Mouse (Mus musculus) c-Kit-negative CD71-positive TER-119-positive erythroid progenitor cells, embryonic 14.5 days (primary cell): Measurements from ENCODE around the gene Kcnh7.
"Not testable (repeated sequence)": the region's sequence is repeated elsewhere in the genome, so short reads cannot be mapped to it uniquely, and the experiment has no call there.

Source experiments
- DNase-seq: peaks from one replicate; pipeline ENCODE4 v3.0.0-alpha.2; 2013; ENCODE audit warnings: low read depth, low spot score

Gene Kcnh7

DNA sequence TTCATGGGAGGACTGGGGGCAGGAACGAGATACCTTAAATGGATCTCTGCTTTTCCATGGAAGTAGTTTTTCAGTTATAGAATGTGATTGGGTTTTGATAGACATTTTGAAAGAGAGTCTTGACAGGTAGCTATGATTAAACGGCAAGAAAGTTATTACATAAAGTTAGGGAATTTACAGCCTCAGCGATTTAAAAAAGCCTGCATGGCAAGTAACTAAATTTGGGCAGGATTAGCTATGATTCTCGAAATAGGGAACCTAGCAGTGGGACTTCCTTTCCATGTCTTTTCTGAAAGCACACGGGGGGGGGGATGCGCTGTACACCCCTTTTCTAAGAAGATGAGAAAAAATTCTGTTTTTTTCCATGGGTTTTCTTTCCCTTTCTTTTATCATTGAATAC lies 466.8 kb downstream of the Kcnh7 start:
- DNase-seq, result no peak

DNA sequence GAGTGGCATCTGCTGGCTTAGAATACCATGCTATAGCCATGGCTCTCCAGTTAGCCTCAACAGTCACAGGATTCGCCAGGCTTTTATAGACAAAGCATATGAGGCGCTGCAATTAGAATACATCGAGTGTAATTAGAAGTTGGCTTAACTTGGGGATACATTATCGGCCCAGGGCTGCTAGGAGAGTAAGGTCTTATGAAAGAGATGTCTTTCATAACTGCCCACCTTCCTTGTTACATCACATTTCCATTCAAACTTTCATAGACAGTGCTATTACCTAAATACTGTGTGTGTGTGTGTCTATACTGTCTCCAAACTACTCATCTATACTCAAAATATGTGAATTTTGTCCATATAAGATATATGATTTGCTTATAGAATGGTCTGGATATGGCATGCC lies 468.8 kb downstream of the Kcnh7 start:
- DNase-seq, result no peak

DNA sequence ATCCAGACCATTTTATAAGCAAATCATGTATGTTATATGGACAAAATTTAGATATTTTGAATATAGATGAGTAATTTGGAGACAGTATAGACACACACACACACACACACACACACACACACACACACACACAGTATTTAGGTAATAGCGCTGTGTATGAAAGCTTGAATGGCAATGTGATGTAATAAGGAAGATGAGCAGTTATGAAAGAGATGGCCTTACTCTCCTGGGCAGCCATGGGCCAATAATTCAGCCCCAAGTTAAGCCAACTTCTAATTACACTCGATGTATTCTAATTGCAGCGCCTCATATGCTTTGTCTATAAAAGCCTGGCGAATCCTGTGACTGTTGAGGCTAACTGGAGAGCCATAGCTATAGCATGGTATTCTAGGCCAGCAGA lies 469.7 kb downstream of the Kcnh7 start:
- DNase-seq, result not testable (repeated sequence)

DNA sequence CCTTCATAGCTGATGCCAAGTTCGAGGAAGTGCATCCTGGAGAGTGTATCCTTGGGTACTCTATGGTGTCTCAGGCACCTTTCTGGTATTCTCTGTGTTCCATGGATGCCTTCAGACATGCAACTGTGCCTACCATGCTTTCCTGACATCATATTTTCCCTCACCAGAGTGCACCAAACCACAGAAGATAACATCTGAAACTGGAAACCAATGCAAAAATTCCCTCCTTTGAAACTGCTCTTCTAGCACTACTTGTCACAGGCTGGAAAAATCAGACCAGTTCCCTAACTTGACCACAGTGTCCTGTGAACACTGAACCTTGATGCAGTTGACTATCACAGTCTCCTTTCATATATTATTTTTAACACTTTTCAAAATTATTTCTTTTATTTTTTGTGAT lies 474.5 kb downstream of the Kcnh7 start:
- no peak for DNase-seq

DNA sequence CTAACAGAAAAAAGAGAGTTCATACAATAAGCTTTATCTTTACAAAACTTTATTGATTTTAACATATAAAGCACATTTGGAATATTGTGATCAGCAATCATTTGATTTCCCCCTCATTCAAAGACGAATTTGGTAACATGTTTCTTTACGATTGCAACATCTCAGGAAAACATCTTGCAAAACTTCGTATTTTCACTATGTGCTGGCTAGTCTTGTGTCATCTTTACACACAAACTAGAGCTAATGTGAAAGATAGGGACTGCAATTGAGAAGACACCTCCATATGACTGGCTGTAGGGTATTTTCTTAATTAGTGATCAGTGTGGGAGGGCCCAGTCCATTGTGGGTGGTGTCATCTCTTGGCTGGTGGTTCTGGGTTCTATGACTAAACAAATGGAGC lies 477.8 kb downstream of the Kcnh7 start:
- DNase-seq, result no peak

DNA sequence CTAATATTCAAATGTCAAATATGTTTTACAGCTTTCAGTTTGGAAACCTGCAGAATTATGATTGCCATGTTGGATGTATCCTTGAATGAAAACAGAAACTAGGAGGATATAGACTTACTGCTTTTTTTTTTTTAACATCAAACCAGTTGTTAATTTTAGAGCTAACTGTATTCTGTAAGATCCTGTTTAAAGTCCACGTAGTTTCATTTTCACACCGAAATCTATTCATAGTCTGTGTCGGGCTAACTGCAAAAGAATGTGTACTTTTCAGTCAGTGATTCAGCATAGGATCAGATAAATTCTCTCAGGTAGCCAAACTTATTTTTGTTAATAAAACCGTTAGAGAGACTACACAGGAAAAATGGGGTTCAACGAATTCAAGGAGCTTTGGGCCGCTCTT lies 498.2 kb downstream of the Kcnh7 start:
- no peak for DNase-seq

DNA sequence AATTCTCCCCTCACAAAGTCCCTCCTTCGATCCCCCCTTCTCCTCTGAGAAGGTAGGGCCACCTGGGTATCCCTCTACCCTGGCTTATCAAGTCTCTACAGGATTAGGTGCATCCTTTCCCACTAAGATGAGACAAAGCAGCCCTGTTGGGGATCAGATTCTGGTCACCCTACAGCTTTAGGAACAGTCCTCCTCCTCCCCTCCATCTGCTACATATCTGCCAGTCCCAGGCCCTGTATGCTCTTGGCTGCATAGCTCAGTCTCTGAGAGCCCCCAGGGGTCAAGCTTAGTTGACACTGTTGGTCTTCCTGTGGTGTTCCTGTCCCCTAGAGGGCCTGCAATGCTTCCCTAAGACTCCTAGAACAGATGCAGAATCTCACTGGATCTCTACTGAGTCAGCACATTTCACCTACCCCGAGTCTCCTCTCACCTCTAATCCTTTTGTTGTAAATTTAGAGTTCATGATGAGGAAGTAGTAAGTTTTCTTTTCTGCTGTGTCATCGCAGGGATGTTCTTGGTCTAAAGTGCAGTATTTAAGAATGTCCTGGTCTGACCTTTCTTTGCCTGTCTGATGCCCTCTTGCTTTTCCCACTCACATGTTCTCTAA lies 499.0 kb downstream of the Kcnh7 start:
- DNase-seq, result no peak

DNA sequence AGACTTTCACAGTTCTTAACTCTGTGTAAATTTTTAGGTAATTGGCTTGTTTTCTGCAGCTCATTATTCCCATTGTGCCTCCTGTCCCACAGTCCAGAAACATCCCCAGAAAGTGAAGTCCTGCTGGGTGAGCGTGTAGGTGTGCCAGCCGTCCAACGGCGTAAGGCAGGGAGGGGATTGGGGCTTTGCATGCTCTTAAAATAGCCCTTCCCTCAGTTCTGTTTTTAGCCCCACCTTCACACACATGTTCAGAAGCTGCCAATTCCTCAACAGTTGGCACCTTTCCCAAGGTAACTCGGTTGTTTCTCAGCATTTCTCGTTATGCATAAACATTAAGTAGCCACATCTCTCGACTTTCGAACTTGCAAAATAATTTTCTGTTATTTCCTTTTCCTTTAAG lies 502.4 kb downstream of the Kcnh7 start:
- no peak for DNase-seq

DNA sequence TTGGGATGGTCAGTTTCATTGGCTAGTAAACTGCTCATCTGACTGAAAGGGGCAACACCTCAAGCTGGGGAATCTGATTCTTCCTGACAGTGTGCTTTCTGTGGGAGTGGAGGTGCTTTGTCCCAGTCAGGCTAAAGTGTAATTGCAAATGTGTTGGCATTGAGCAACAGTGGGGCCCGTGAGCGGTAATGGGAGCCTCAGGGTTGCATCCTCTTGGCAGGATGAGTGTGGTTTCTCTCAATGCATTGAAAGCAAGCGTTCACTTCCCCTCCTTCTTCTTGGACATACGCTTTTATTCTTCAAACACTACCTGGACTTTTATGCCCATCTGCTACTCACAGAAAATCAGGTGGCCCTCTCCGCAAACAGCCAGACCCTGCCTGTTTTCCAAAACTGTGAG lies 511.3 kb downstream of the Kcnh7 start:
- DNase-seq, result no peak

DNA sequence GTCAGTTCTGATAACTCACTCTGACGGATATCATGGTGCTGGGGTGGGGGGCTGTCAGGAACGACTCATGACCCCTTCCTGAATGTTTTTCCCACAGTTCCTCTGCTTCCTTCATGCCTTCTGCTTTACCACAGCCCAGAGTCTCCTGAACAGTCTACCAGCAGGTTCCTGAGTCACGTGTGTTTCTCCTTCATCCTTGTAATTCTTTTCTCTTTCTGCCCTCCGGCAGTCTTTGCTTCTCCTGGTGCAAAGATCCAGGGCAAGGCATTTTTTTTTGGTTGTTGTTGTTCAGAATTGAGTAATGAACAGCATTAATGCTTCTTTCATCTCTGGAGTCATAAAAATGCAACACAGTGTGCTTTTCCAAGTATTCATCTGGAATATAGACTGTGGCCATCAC lies 513.3 kb downstream of the Kcnh7 start:
- DNase-seq, result no peak

DNA sequence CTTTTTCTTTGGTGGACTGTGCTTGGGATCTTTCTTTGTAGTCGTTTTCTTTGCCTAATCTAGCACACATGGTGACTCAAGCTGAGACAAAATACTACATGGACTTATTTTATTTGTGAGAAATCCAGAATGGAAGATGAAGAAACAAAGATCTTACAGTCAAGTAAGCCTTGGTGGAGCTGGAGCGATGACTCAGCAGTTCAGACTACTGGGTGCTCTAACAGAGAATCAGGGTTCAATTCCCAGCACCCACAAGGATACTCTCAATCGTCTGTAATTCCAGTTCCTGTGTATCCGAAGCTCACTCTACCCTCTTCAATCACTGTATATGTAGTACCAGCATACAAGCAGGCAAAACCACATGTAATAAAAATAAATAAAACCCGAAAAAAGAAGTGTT lies 513.8 kb downstream of the Kcnh7 start:
- DNase-seq, result no peak

DNA sequence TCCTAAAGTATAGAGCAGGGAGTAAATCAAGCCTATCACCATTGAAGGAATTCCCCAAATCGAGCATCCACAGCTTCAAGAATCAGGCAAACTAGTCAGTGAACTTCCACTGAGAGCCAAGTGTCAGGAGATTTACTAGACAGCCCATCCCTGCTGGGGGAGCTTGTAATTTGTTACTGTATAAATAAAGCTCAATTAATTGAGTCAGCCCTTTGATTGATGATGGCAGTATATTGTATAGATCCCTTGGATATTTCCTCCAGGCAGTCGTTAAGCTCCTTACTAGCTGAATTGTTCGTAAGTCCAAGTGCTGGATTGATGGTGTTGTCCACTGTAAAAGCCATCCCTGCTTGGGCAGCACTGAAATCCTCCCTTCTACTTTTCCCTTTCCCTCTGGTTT lies 514.2 kb downstream of the Kcnh7 start:
- no peak for DNase-seq

DNA sequence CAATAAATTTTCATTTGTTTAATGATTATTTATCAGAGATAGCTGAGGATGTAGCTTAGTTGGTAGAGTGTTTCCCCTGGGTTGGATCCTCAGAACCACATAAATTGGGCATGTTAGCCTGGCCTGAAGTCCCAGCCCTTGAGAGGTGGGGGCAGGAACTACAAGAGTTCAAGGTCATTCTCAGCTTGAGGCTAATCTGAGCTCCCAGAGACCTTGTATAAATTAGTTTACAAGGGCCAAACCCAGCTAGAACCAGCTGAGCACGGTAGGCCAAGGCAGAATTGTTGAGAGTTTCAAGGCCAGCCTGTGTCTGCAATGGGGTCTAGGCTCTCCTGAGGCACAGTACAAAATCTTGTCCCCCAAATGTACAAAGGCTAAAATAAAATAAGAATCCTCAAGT lies 518.6 kb downstream of the Kcnh7 start:
- no peak for DNase-seq

DNA sequence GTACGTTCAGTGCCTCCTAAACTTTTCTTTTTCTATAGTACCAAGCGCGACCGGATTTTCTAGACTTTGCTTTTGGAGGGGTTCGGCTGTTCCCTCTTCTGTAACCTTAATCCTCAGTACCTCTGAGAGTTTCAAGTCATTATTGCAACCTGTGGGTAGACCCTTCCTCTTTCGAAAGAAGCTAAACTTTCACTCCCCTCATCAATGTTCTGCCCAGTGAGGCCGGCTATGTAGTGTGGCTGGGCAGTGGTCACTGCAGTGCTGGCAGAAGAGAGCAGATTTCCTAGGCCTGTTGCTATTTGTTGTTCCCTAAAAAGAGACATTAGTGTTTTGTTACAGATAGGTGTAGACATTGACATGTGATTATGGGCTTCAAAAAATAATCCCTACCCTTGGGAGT lies 519.2 kb downstream of the Kcnh7 start:
- DNase-seq, result no peak

DNA sequence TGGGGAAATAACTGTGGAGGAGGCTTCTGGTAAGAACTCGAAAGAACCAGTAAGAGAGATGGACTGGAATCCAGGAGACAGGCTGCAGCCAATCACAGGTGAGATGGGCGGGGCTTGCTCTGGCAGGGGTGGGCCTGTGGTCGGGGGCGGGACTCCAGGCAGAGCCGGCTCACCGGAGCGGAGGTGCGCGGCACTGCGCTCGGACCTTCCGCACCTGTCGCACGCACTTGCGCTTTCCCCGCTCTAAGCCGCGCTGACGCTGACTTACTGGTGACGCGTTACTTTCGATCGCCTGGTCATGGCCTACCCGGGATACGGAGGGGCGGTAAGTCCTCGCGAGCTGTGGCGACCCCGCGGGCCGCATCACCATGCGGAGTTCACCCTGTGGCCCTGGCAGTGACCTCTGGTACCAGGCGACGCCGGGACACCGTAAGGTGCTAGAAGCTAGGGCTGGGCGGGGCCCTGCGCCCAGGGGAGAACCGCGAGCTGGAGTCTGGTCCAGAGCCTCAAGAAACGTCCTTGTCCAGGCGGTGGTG lies 519.9 kb downstream of the Kcnh7 start, which contains the start of gene Gca:
Gene Gca (plus strand): TSS at position 151 of the 536 bp plus-strand sequence.
- DNase-seq, result peak; percentile 60

DNA sequence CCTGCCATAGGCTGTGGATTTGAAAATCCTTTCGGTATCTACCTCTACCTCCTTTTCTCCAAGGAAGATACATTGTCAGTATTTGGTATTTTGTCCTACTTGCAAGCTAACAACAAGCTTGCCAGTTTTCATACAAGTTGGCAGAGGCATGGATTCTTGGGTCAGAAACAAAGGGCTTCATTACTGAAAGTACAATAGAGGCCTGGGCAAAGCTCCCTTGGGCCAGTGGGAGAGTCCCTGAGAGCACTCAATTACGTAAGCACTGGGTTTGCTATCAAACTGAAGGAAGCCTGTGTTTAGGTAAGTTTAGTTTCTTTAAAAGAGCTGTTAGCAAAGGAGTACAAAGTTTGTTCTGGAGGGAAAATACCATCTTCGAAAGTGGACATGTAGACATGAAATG lies 521.5 kb downstream of the Kcnh7 start:
- no peak for DNase-seq

DNA sequence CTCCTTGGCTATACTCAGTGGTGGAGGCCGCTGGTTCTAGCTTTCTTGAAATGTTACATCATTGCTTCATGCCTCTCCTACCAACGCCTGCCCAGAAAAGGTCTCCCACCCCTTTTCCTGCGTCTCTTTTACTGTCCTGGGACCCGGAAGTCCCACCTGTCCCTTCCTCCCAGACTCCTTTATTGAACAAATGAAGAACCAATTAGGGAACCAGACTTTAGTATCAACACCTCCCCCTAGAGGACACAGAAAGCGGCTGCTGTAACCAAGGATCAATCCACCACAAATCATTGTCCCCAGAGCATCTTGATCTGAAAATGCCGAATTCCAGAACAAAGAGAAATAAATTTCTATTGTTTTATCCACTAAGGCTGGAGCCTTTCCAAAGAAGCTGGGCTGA lies 523.5 kb downstream of the Kcnh7 start:
- DNase-seq, result no peak

DNA sequence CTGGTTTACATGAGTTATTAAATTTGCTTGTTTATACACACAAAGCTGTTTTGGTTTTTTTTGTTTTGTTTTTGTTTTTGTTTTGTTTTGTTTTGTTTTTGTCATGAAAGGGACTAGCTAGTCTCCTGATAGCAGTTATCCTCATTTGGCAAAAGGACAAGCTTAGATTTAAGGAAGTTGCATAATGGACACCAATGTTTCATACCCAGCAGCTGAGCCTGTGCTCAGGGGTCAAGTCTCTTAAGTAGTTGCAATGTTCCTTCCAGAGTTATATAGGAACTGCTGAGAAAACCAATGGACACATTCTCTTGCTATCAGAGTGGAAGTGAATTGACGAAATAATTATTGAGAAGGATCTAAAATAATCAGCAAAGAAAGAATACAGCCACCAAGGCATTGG lies 528.0 kb downstream of the Kcnh7 start:
- DNase-seq, result no peak

DNA sequence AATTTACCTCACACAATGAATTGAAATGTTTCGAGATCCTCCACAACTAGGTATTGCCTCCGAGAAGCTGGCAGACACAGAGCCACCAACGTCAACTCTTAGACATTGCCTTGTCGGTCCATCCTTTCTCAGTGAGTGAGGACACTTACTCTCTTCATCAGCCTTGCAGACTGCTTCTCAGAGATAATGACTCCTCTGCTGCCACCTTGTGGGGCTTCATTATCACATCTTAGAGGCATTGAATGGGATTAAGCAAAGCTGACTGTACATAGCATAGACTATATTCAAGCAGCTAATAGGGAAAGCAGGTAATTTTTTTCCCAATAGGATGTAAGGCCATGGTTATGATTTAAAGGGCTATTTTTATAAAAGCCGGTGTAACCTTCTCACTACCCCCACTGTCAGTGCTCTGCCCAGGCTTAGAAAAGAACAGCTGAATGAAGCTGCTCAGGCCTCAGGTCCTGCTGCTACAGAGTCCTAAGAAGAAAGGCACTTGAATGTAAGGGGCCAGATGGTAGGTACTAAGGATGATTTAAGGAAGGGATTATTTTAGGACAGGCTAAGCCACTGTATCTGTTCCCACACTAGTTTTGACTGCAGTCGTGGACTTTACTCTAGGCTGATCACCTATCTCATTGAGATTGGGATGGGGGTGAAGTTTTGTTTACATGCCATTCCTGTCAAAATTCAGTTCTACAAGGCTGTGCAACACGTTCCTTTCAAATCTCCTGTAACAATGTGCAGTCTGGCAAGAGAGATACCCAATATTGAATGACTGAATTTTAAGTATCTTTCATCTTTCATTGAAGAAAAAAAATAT lies 529.4 kb downstream of the Kcnh7 start:
- no peak for DNase-seq

DNA sequence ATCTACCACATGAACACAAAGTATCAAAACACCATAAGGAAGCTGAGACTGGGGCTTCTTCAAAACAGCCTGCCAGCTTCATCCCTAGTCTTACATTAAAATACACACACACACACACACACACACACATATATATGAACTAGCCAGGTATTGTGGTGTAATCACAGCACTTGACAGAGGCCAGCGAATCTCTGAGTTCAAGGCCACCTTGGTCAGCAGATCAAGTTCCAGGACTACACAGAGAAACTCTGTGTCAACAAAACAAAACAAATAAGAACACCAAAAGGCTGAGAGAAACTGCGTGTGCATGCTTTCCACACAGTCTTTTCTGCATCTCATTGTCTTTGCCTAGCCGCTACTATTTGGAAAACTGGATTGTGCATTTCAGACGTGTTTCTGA lies 531.6 kb downstream of the Kcnh7 start:
- no peak for DNase-seq

DNA sequence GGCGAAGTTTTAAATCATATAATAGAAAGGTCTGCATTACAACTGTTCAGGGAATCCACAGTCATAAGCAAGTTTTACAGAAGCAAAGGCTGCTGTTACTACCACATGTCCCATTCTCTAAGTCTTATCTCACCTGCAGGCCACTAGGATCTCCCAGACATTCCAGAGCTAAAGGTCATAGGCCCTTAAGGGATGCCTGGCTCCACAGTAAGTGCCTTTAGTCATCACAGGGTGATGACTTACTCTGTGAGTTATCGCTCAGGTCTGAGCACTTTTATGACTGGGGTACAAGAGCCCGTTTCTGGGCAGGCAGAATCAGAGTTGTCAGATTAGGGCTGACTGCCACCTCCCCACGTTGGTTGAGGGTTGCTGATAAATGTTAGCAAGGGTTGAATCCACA lies 532.2 kb downstream of the Kcnh7 start:
- no peak for DNase-seq

DNA sequence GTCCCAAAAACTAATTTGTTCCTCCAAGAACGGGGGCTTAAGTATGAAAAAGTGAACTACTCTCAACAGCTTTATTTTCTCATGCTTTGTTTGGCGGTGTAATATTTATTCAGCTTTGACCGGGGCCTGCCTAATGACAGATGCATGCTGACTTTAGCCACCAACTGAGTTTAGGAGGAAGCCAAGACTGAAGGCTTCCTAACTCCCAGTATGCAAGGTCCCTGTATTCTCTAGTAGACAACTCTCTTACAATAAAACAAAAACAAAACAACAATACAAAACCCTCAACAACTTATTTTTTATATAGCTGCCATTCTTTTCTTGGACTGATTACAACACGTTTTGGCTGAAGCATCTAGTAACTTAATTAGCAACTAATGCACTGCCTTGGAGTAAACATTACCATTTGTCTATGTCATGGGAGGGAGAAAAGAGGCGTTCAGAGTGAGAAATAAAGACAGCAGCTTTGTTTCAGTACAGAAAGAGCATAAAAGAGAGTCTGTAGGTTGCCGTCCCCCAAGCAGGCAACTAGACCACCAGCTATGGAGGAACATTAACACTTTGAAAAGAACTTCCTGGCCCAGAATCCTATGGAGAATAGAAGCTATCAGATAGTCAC lies 537.3 kb downstream of the Kcnh7 start:
- DNase-seq, result no peak
